Mouse (Mus musculus) forebrain, postnatal 0 days (tissue): ENCODE results near the gene Cct5. TPM values are rescaled to one million over a fixed set of nuclear protein-coding genes. Genes with fewer than 3 reads are reported as not detected.
"Not testable (repeated sequence)": the region's sequence is repeated elsewhere in the genome, so short reads cannot be mapped to it uniquely, and the experiment has no call there.

Experiments used
- ATAC-seq: fragments of 200-750 bp; cut with Nextera tagmentation; 2 replicates; pipeline ENCODE4 v1.8.0; 2017; ENCODE audit warnings: mild to moderate bottlenecking, moderate library complexity
- DNase-seq: peaks from one replicate; pipeline ENCODE4 v3.0.0-alpha.2; 2015
- H3K27ac ChIP-seq: fragments of 300-500 bp; sonication (generic); 2 replicates; pipeline ENCODE4 v1.5.1; 2014; ENCODE audit warnings: low read depth, mild to moderate bottlenecking, antibody characterized with exemption, low read length, moderate library complexity, mixed read lengths
- H3K27me3 ChIP-seq: fragments of 300-500 bp; sonication (generic); 2 replicates; pipeline ENCODE4 v1.6.1; 2014; ENCODE audit warnings: mild to moderate bottlenecking, low read length, mixed read lengths; ENCODE audit not compliant: insufficient read depth
- H3K36me3 ChIP-seq: fragments of 300-500 bp; sonication (generic); 2 replicates; pipeline ENCODE4 v1.6.1; 2014; ENCODE audit warnings: mild to moderate bottlenecking, moderate library complexity; ENCODE audit not compliant: insufficient read depth
- H3K4me1 ChIP-seq: fragments of 300-500 bp; sonication (generic); 2 replicates; pipeline ENCODE4 v1.6.1; 2014; ENCODE audit warnings: antibody characterized with exemption; ENCODE audit not compliant: insufficient read depth
- H3K4me2 ChIP-seq: fragments of 300-500 bp; sonication (generic); 2 replicates; pipeline ENCODE4 v1.6.1; 2014; ENCODE audit warnings: low read depth, mild to moderate bottlenecking, moderate library complexity
- H3K4me3 ChIP-seq: fragments of 300-500 bp; sonication (generic); 2 replicates; pipeline ENCODE4 v1.5.1; 2014; ENCODE audit warnings: low read depth, low read length, mixed read lengths
- H3K9ac ChIP-seq: fragments of 300-500 bp; sonication (generic); 2 replicates; pipeline ENCODE4 v1.6.1; 2014; ENCODE audit warnings: mild to moderate bottlenecking
- H3K9me3 ChIP-seq: fragments of 300-500 bp; sonication (generic); 2 replicates; pipeline ENCODE4 v1.6.1; 2016; ENCODE audit warnings: low read length
- CTCF ChIP-seq: sonication (generic); IDR thresholded peaks from 2 replicates; pipeline ENCODE4 v1.5.1; 2016; ENCODE audit warnings: antibody characterized with exemption, control low read depth, low read depth
- WGBS: fragments of 180-500 bp; shearing (Covaris S2); extraction: QIAGEN DNeasy Blood & Tissue Kit; methylation state at CpG from one replicate; pipeline ENCODE4 v1.1.7; 2014; 5-methylcytosine and 5-hydroxymethylcytosine counted together
- polyA plus RNA-seq: library from polyadenylated mRNA; unstranded; fragments of >200 nt; fragmentation: Nextera tagmentation; extraction: Ambion mirVana; gene quantifications from 2 replicates; pipeline ENCODE4 v1.2.1, GENCODE M21; 2015
- total RNA-seq: library from RNA; depleted of rRNA; stranded (reverse); fragments of >200 nt; gene quantifications from 2 replicates; pipeline ENCODE4 v1.2.3, GENCODE M21; 2014

Cct5 gene
- total and polyA plus RNA-seq, 2 experiments from 2014 or later: 409 to 473 TPM

GRCm38 (mm10) chr15:31587789-31588188, 13.8 kb downstream of the Cct5 start:
- ATAC-seq (no peak), DNase-seq (no peak)
- H3K27me3 ChIP-seq: no peaks in the 10 kb centered on the region
- 75% methylated on average over 2 of the region's 2 CpGs for WGBS
- H3K4me1 ChIP-seq: no peaks in the 10 kb centered on the region
- H3K36me3 ChIP-seq: peaks cover 39% of the 10 kb centered on the region
- TF ChIP-seq CTCF: no peak
- H3K27ac ChIP-seq: no peak overlapping the region
- H3K4me2 ChIP-seq: no peak overlapping the region
- no peak overlapping the region for H3K4me3 ChIP-seq
- no peaks in the 10 kb centered on the region for H3K9me3 ChIP-seq
- H3K9ac ChIP-seq: no peak overlapping the region

GRCm38 (mm10) chr15:31586519-31586918, 15.1 kb downstream of the Cct5 start:
- 5% methylated on average over 4 of the region's 4 CpGs for WGBS
- H3K36me3 ChIP-seq: peaks cover 26% of the 10 kb centered on the region
- H3K9me3 ChIP-seq: no peaks in the 10 kb centered on the region
- TF ChIP-seq CTCF: peak; percentile 98
- no peaks in the 10 kb centered on the region for H3K4me1 ChIP-seq
- no peak overlapping the region for H3K9ac ChIP-seq
- H3K4me2 ChIP-seq: no peak overlapping the region
- no peaks in the 10 kb centered on the region for H3K27me3 ChIP-seq
- ATAC-seq (peak; percentile 63), DNase-seq (peak; percentile 91)
- H3K27ac ChIP-seq: no peak overlapping the region
- no peak overlapping the region for H3K4me3 ChIP-seq

DNA sequence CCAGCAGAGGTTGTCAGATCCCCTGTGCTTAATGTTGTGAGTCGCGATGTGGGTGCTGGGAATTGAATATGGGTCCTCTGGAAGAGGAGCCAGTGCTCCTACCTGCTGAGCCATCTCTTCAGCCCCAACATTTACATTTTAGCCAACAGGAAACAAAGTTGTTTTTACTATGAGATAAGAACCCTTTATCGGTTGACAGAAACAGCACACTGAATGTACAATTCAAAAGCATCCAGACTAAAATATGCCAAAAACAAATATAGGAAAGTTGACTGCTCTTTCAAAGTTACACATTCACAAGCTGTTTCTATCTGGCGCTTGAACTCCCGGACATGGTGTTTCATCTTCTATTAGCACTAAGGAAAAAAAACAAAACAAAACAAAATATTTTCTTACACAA, 15.5 kb downstream of the Cct5 start:
- no peaks in the 10 kb centered on the region for H3K4me1 ChIP-seq
- DNase-seq: no peak
- no peak for ATAC-seq
- H3K4me2 ChIP-seq: no peak overlapping the region
- H3K27me3 ChIP-seq: no peaks in the 10 kb centered on the region
- H3K36me3 ChIP-seq: peaks cover 22% of the 10 kb centered on the region
- no peak overlapping the region for H3K27ac ChIP-seq
- no peaks in the 10 kb centered on the region for H3K9me3 ChIP-seq
- H3K4me3 ChIP-seq: no peak overlapping the region
- no peak for TF ChIP-seq CTCF
- H3K9ac ChIP-seq: no peak overlapping the region
- WGBS: 87% methylated on average over 5 of the region's 5 CpGs

GRCm38 (mm10) chr15:31585238-31585637, 16.4 kb downstream of the Cct5 start:
- Histone ChIP-seq H3K4me3 (no peak overlapping the region), H3K27me3 (no peaks in the 10 kb centered on the region), H3K9ac (no peak overlapping the region), H3K27ac (no peak overlapping the region), H3K9me3 (no peaks in the 10 kb centered on the region), H3K36me3 (peaks cover 14% of the 10 kb centered on the region), H3K4me1 (no peaks in the 10 kb centered on the region), H3K4me2 (no peak overlapping the region)
- DNase-seq (no peak), ATAC-seq (peak; percentile 30)
- no peak for TF ChIP-seq CTCF
- WGBS: 81% methylated on average over 7 of the region's 7 CpGs

GRCm38 (mm10) chr15:31583304-31584085, 18.1 kb downstream of the Cct5 start:
- H3K27me3 ChIP-seq: no peaks in the 10 kb centered on the region
- no peaks in the 10 kb centered on the region for H3K36me3 ChIP-seq
- H3K9me3 ChIP-seq: no peaks in the 10 kb centered on the region
- no peak overlapping the region for H3K27ac ChIP-seq
- H3K4me2 ChIP-seq: no peak overlapping the region
- 91% methylated on average over 13 of the region's 13 CpGs for WGBS
- H3K4me1 ChIP-seq: no peaks in the 10 kb centered on the region
- no peak for ATAC-seq
- no peak overlapping the region for H3K9ac ChIP-seq
- no peak overlapping the region for H3K4me3 ChIP-seq
- TF ChIP-seq CTCF: no peak
- no peak for DNase-seq

DNA sequence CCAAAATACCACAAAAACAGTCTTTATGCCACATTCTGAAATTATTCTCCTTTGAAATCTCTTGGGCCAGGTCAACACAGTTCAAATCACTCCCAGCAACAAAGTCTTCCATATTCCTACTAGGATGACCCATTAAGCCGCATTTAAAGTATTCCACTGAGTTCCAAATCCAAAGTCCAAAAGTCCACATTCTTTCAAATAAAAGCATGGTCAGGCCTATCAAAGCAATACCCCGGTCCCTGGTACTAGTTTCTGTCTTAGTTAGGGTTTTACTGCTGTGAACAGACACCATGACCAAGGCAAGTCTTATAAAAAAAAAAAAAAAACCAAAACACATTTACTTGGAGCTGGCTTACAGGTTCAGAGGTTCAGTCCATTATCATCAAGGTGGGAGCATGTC, 20.5 kb downstream of the Cct5 start:
- not testable (repeated sequence) for H3K4me3 ChIP-seq, H3K27ac ChIP-seq
- 94% methylated on average over 2 of the region's 2 CpGs for WGBS

GRCm38 (mm10) chr15:31576076-31576475, 25.5 kb downstream of the Cct5 start:
- ATAC-seq (no peak), DNase-seq (no peak)
- Histone ChIP-seq H3K4me3 (no peak overlapping the region), H3K27ac (no peak overlapping the region), H3K27me3 (no peaks in the 10 kb centered on the region), H3K9me3 (no peaks in the 10 kb centered on the region), H3K36me3 (no peaks in the 10 kb centered on the region), H3K9ac (no peak overlapping the region), H3K4me2 (no peak overlapping the region), H3K4me1 (no peaks in the 10 kb centered on the region)
- WGBS: 78% methylated on average over 5 of the region's 5 CpGs
- no peak for TF ChIP-seq CTCF

More for the DNA sequence above, 20.5 kb downstream of the Cct5 start:
- not testable (repeated sequence) for H3K9ac ChIP-seq, H3K27me3 ChIP-seq, ATAC-seq, H3K9me3 ChIP-seq, DNase-seq, H3K4me2 ChIP-seq, H3K36me3 ChIP-seq, H3K4me1 ChIP-seq
